Mouse (Mus musculus) Patski (cell line): ENCODE measurements around the gene Qser1. TPM values are rescaled to one million over a fixed set of nuclear protein-coding genes. Genes with fewer than 3 reads are reported as not detected.
"Not testable (repeated sequence)": the region's sequence is repeated elsewhere in the genome, so short reads cannot be mapped to it uniquely, and the experiment has no call there.

Experiments used
- ATAC-seq: fragments of 100-300 bp; one replicate; pipeline ENCODE4 v1.8.0; 2021
- CTCF ChIA-PET: fragments of 350-600 bp; sonication (Branson Sonifier 250); formaldehyde crosslinking; loops from one replicate; lab custom pipeline; 2022; ENCODE audit warnings: inconsistent platforms; lab: Charles Lee
- POLR2A ChIA-PET: fragments of 350-600 bp; sonication (Branson Sonifier 250); formaldehyde crosslinking; loops from one replicate; lab custom pipeline; 2022; ENCODE audit warnings: antibody characterized with exemption, inconsistent platforms; lab: Charles Lee
- DNase-seq: peaks from one replicate; pipeline ENCODE4 v3.0.0-alpha.2; 2011; ENCODE audit warnings: low read depth, low spot score
- H3K27me3 ChIP-seq: fragments of 371-371 bp; one replicate; pipeline ENCODE4 v1.5.1; 2021
- CTCF ChIP-seq: fragments of 100-300 bp; IDR thresholded peaks from one replicate; pipeline ENCODE4 v1.5.1; 2021
- in situ Hi-C: fragments of 300-500 bp; cut with MboI; formaldehyde crosslinking; loops from 3 replicates; pipeline ENCODE4 v1.11.1; 2018; ENCODE audit warnings: low pct_unique_long_range_greater_than_20kb, mixed read lengths
- polyA plus RNA-seq: library from polyadenylated mRNA; unstranded; gene quantifications from one replicate; pipeline ENCODE4 v1.2.3, GENCODE M21; 2021

Qser1 gene
- 20.2 TPM for polyA plus RNA-seq

- H3K27me3 ChIP-seq: no peaks in the 10 kb centered on the region
- in situ Hi-C loops: no loop called here
- no peak for TF ChIP-seq CTCF
- POLR2A ChIA-PET: no interaction called here
- no peak for DNase-seq
- ATAC-seq: peak; percentile 29
- CTCF ChIA-PET: no interaction called here
These were observed at the start of gene Qser1 for GRCm38 (mm10) chr2:104816371-104816827. Gene Qser1 (minus strand): TSS chr2:104816760.

- DNase-seq (no peak), ATAC-seq (no peak)
- no peaks in the 10 kb centered on the region for H3K27me3 ChIP-seq
- CTCF ChIA-PET: interaction anchor here (0.7 to 0.9 kb wide), 3 partner anchors 14 to 374 kb away, joined by 3 read pairs; partner anchors contain the start of gene Prrg4
- POLR2A ChIA-PET: no interaction called here
- in situ Hi-C loops: no loop called here
- no peak for TF ChIP-seq CTCF
These were observed 47.8 kb upstream of the Qser1 start for GRCm38 (mm10) chr2:104864176-104864860.

GRCm38 (mm10) chr2:104860426-104860825, 43.9 kb upstream of the Qser1 start:
- ATAC-seq (no peak), DNase-seq (no peak)
- ChIA-PET CTCF (no interaction called here), POLR2A (no interaction called here)
- no peak for TF ChIP-seq CTCF
- no peaks in the 10 kb centered on the region for H3K27me3 ChIP-seq
- in situ Hi-C loops: no loop called here

- no peak for TF ChIP-seq CTCF
- H3K27me3 ChIP-seq: no peaks in the 10 kb centered on the region
- in situ Hi-C loops: no loop called here
- POLR2A ChIA-PET: no interaction called here
- CTCF ChIA-PET: no interaction called here
- DNase-seq (no peak), ATAC-seq (no peak)
These were observed 42.5 kb upstream of the Qser1 start for GRCm38 (mm10) chr2:104859060-104859459.

- POLR2A ChIA-PET, H3K27me3 ChIP-seq, ATAC-seq, CTCF ChIA-PET, in situ Hi-C loops, DNase-seq: not testable (repeated sequence)
These were observed 41.5 kb upstream of the Qser1 start for GRCm38 (mm10) chr2:104858083-104858482.

- ATAC-seq: no peak
- ChIA-PET CTCF (no interaction called here), POLR2A (interaction anchor here (0.6 kb wide), 1 partner anchor 150 kb away, joined by 3 read pairs; no protein-coding TSS in a partner anchor)
- H3K27me3 ChIP-seq: no peaks in the 10 kb centered on the region
- no peak for TF ChIP-seq CTCF
- in situ Hi-C loops: no loop called here
- DNase-seq: no peak
These were observed 39.7 kb upstream of the Qser1 start for GRCm38 (mm10) chr2:104856218-104856617.

GRCm38 (mm10) chr2:104855732-104856131, 39.2 kb upstream of the Qser1 start:
- no peaks in the 10 kb centered on the region for H3K27me3 ChIP-seq
- in situ Hi-C loops: no loop called here
- no peak for TF ChIP-seq CTCF
- DNase-seq (peak; percentile 19), ATAC-seq (no peak)
- ChIA-PET POLR2A (no interaction called here), CTCF (no interaction called here)

GRCm38 (mm10) chr2:104854836-104855235, 38.3 kb upstream of the Qser1 start:
- DNase-seq (no peak), ATAC-seq (no peak)
- no peaks in the 10 kb centered on the region for H3K27me3 ChIP-seq
- in situ Hi-C loops: no loop called here
- POLR2A ChIA-PET: interaction anchor here (0.6 kb wide), 1 partner anchor 1100 kb away, joined by 3 read pairs; no protein-coding TSS in a partner anchor
- TF ChIP-seq CTCF: no peak
- CTCF ChIA-PET: no interaction called here

GRCm38 (mm10) chr2:104852546-104852945, 36.0 kb upstream of the Qser1 start:
- no peak for ATAC-seq
- TF ChIP-seq CTCF: no peak
- H3K27me3 ChIP-seq: no peaks in the 10 kb centered on the region
- no peak for DNase-seq
- in situ Hi-C loops: no loop called here
- POLR2A ChIA-PET: no interaction called here
- CTCF ChIA-PET: interaction anchor here (1.1 kb wide), 1 partner anchor 35 kb away, joined by 3 read pairs; no protein-coding TSS in a partner anchor

- TF ChIP-seq CTCF: no peak
- in situ Hi-C loops: no loop called here
- ChIA-PET CTCF (no interaction called here), POLR2A (no interaction called here)
- no peak for DNase-seq
- ATAC-seq: no peak
- no peaks in the 10 kb centered on the region for H3K27me3 ChIP-seq
These were observed 35.1 kb upstream of the Qser1 start for GRCm38 (mm10) chr2:104851686-104852085.

- DNase-seq (no peak), ATAC-seq (no peak)
- POLR2A ChIA-PET: interaction anchor here (0.6 to 1.1 kb wide), 2 partner anchors 10 to 21 kb away, joined by 4 to 5 read pairs; no protein-coding TSS in a partner anchor
- TF ChIP-seq CTCF: no peak
- H3K27me3 ChIP-seq: no peaks in the 10 kb centered on the region
- in situ Hi-C loops: no loop called here
- CTCF ChIA-PET: interaction anchor here (0.8 to 1.5 kb wide), 2 partner anchors 14 to 15 kb away, joined by 3 to 5 read pairs; no protein-coding TSS in a partner anchor
These were observed 33.4 kb upstream of the Qser1 start for GRCm38 (mm10) chr2:104849991-104850359.
